Mouse (Mus musculus) hindbrain, embryonic 15.5 days (tissue): Measurements from ENCODE around the gene Tmem253. TPM values are rescaled to one million over a fixed set of nuclear protein-coding genes. Genes with fewer than 3 reads are reported as not detected.

Experiments
- polyA plus RNA-seq: library from polyadenylated mRNA; unstranded; fragments of >200 nt; fragmentation: Nextera tagmentation; extraction: Ambion mirVana; gene quantifications from 2 replicates; pipeline ENCODE4 v1.2.1, GENCODE M21; 2015

The Tmem253 gene
- polyA plus RNA-seq, 1 experiment from 2014 or later: 0.17 TPM

Other genes starting within 250 kb of the Tmem253 start
- gene Ang4, start 242.1 kb upstream of the Tmem253 start, polyA plus RNA-seq: not detected in 2 replicates
- not detected in 2 replicates for gene AY358078, start 215.6 kb upstream of the Tmem253 start, polyA plus RNA-seq
- gene Ear6, start 162.0 kb upstream of the Tmem253 start, polyA plus RNA-seq: not detected in 2 replicates
- 75.2 and 82.7 TPM in 2 replicates for gene Mettl17, start 130.8 kb upstream of the Tmem253 start, polyA plus RNA-seq
- 2.0 and 2.1 TPM in 2 replicates for gene Slc39a2, start 122.8 kb upstream of the Tmem253 start, polyA plus RNA-seq
- 235 and 267 TPM in 2 replicates for gene Ndrg2, start 101.5 kb upstream of the Tmem253 start, polyA plus RNA-seq
- not detected in 2 replicates for gene Tppp2, start 97.2 kb upstream of the Tmem253 start, polyA plus RNA-seq
- gene Rnase13, start 92.9 kb upstream of the Tmem253 start, polyA plus RNA-seq: not detected in 2 replicates
- 85.2 and 87.6 TPM in 2 replicates for gene Arhgef40, start 30.9 kb upstream of the Tmem253 start, polyA plus RNA-seq
- gene Zfp219, start 5.1 kb downstream of the Tmem253 start, polyA plus RNA-seq: 38.2 and 40.5 TPM in 2 replicates
- 0.05 TPM in 1 of 2 replicates, not detected in the other for gene Olfr221, start 26.8 kb downstream of the Tmem253 start, polyA plus RNA-seq
- 445 and 453 TPM in 2 replicates for gene Hnrnpc, start 88.4 kb downstream of the Tmem253 start, polyA plus RNA-seq
- gene Rpgrip1, start 95.0 kb downstream of the Tmem253 start, polyA plus RNA-seq: 47.9 and 52.4 TPM in 2 replicates
- 36.0 and 45.1 TPM in 2 replicates for gene Supt16, start 181.8 kb downstream of the Tmem253 start, polyA plus RNA-seq
- gene Chd8, start 242.1 kb downstream of the Tmem253 start, polyA plus RNA-seq: 36.4 and 38.7 TPM in 2 replicates